Mouse (Mus musculus) spleen, adult 2 months (tissue): ENCODE data around the gene Kcnc1. TPM values are rescaled to one million over a fixed set of nuclear protein-coding genes. Genes with fewer than 3 reads are reported as not detected.
A peak's percentile ranks its signal among the peaks of the same experiment; 100 is the strongest.

Experiments used
- DNase-seq, 2 experiments: peaks; one replicate each; pipeline versions ENCODE4 v3.0.0 to v3.0.0-alpha.2; 2012 to 2021; ENCODE audit warnings: low spot score in 2 of 2, low read depth in 1 of 2
- H3K27ac ChIP-seq: fragments of 200-500 bp; 2 replicates; pipeline ENCODE4 v1.5.1; 2012; ENCODE audit warnings: low read length, inconsistent platforms; ENCODE audit not compliant: insufficient read depth
- H3K27me3 ChIP-seq: fragments of 200-500 bp; 2 replicates; pipeline ENCODE4 v1.6.1; 2012; ENCODE audit warnings: mild to moderate bottlenecking, moderate library complexity, low read length, inconsistent platforms; ENCODE audit not compliant: control insufficient read depth, insufficient read depth
- H3K36me3 ChIP-seq: fragments of 200-500 bp; 2 replicates; pipeline ENCODE4 v1.6.1; 2012; ENCODE audit warnings: mild to moderate bottlenecking, low read length, inconsistent platforms; ENCODE audit not compliant: control insufficient read depth, insufficient read depth
- H3K4me1 ChIP-seq: fragments of 200-500 bp; 2 replicates; pipeline ENCODE4 v1.6.1; 2011; ENCODE audit warnings: inconsistent platforms; ENCODE audit not compliant: control insufficient read depth, insufficient read depth, insufficient read length
- H3K4me3 ChIP-seq: fragments of 200-500 bp; 2 replicates; pipeline ENCODE4 v1.5.1; 2011; ENCODE audit warnings: mild to moderate bottlenecking, inconsistent platforms; ENCODE audit not compliant: insufficient read depth, insufficient read length; ENCODE audit errors: extremely low read depth
- CTCF ChIP-seq: fragments of 200-500 bp; IDR thresholded peaks from 2 replicates; pipeline ENCODE4 v1.5.1; 2011; ENCODE audit warnings: mild to moderate bottlenecking, inconsistent platforms; ENCODE audit not compliant: insufficient read depth, insufficient read length, insufficient replicate concordance; ENCODE audit errors: extremely low read depth
- POLR2A ChIP-seq: fragments of 200-500 bp; IDR thresholded peaks from 2 replicates; pipeline ENCODE4 v1.6.1; 2011; ENCODE audit warnings: low read depth, low read length, inconsistent platforms
- WGBS: fragments of 180-500 bp; shearing (Covaris S2); methylation state at CpG from one replicate; pipeline ENCODE4 v1.1.7; 2018; 5-methylcytosine and 5-hydroxymethylcytosine counted together
- polyA plus RNA-seq: library from polyadenylated mRNA; depleted of rRNA; stranded (reverse); fragments of >200 nt; gene quantifications from 2 replicates; pipeline ENCODE4 v1.2.3, GENCODE M21; 2012

The Kcnc1 gene
- polyA plus RNA-seq, 1 experiment: 1.2 TPM

DNA sequence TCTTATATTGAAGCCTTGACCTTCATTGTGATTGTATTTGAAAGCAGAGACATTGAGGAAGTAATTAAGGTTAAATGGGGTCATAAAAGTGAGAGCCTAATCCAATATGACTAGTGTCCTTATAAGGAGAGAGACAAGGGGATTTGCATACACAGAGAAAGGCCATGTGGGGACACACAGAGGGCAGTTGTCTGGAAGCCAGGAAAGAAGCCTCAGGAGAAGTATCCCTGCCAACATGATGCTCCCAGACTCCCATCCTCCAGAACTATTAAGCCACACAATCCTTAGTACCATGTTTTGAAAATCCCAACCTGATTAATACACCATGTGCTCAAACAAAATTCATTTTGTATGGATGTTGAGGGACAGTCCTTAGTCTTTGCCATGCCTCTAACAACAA is 34.5 kb upstream of the Kcnc1 start:
- H3K4me1 ChIP-seq: no peaks in the 10 kb centered on the region
- no peak overlapping the region for H3K27ac ChIP-seq
- no peaks in the 10 kb centered on the region for H3K36me3 ChIP-seq
- H3K4me3 ChIP-seq: no peak overlapping the region
- no peak for DNase-seq
- no peak for TF ChIP-seq CTCF
- no peak for TF ChIP-seq POLR2A
- 0 out of 2 replicates have a peak, but pooled peaks cover 1% of the 10 kb centered on the region for H3K27me3 ChIP-seq

GRCm38 (mm10) chr7:46364154-46364553 is 32.1 kb upstream of the Kcnc1 start:
- Histone ChIP-seq H3K36me3 (no peaks in the 10 kb centered on the region), H3K27ac (no peak overlapping the region), H3K4me1 (no peaks in the 10 kb centered on the region), H3K4me3 (no peak overlapping the region), H3K27me3 (0 out of 2 replicates have a peak, but pooled peaks cover 1% of the 10 kb centered on the region)
- TF ChIP-seq CTCF: no peak
- TF ChIP-seq POLR2A: no peak
- WGBS: 70% methylated on average over 5 of the region's 5 CpGs
- no peak for DNase-seq

DNA sequence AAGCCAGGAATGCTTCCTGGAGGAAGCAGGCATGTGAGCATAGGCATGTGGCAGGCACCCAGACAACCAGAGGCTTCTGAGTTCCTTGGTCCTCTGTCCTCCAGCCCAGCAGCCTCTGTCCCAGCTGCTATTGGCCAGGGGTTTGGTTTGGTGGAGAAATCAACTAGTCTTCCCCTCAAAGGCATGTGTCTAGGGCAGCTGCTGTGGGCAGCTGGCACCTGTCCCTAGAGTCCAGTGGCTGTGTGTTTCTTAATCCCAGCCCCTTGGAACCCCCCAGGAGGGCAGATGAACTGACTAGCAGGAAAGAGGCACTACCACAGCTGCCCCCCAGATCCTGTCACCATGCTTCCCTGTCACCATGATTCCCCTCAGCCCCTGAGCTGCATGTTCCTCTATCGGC is 30.5 kb upstream of the Kcnc1 start:
- Histone ChIP-seq H3K27ac (no peak overlapping the region), H3K4me3 (no peak overlapping the region), H3K4me1 (no peaks in the 10 kb centered on the region), H3K27me3 (no peaks in the 10 kb centered on the region), H3K36me3 (no peaks in the 10 kb centered on the region)
- no peak for DNase-seq
- TF ChIP-seq POLR2A: no peak
- no peak for TF ChIP-seq CTCF
- whole genome bisulfite sequencing: 70% methylated on average over 1 of the region's 1 CpGs

- no peak for TF ChIP-seq POLR2A
- no peak for TF ChIP-seq CTCF
Observed at GRCm38 (mm10) chr7:46371104-46371503, 25.2 kb upstream of the Kcnc1 start.

DNA sequence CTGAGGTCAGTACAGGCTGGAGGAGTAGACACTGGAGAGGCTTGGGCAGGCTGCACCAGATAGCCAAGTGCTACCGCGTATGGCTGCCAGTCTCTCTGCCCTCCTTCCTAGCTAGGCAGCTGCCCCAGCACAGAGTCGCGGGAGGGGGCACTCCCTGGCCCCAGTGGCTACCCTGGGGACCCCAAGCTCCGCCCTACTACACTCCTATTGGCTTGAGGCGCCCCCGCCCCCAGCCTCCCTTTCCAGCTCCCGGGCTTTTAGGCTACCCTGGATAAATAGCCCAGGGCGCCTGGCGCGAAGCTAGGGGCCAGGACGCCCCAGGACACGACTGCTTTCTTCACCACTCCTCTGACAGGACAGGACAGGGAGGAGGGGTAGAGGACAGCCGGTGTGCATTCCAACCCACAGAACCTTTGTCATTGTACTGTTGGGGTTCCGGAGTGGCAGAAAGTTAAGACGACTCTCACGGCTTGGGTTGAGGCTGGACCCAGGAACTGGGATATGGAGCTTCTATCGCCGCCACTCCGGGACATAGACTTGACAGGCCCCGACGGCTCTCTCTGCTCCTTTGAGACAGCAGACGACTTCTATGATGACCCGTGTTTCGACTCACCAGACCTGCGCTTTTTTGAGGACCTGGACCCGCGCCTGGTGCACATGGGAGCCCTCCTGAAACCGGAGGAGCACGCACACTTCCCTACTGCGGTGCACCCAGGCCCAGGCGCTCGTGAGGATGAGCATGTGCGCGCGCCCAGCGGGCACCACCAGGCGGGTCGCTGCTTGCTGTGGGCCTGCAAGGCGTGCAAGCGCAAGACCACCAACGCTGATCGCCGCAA is 19.9 kb upstream of the Kcnc1 start, which contains the start of gene Myod1:
Gene Myod1, plus strand, starts transcription at position 303 of the 836 bp plus-strand sequence.
- TF ChIP-seq POLR2A (no peak), CTCF (no peak)
- DNase-seq: no peak
- Histone ChIP-seq H3K36me3 (no peaks in the 10 kb centered on the region), H3K4me1 (peaks cover 11% of the 10 kb centered on the region), H3K27me3 (peaks cover 20% of the 10 kb centered on the region), H3K27ac (no peak within 1 kb of the TSS), H3K4me3 (no peak within 1 kb of the TSS)
- WGBS: 12% methylated on average over 44 of the region's 44 CpGs

More at GRCm38 (mm10) chr7:46371104-46371503, 25.2 kb upstream of the Kcnc1 start:
- DNase-seq: no peak
- Histone ChIP-seq H3K36me3 (no peaks in the 10 kb centered on the region), H3K27me3 (peaks cover under 1% of the 10 kb centered on the region; the same call in 1 of the 2 replicates), H3K27ac (no peak overlapping the region), H3K4me3 (no peak overlapping the region), H3K4me1 (no peaks in the 10 kb centered on the region)
- 70% methylated on average over 4 of the region's 4 CpGs for WGBS

DNA sequence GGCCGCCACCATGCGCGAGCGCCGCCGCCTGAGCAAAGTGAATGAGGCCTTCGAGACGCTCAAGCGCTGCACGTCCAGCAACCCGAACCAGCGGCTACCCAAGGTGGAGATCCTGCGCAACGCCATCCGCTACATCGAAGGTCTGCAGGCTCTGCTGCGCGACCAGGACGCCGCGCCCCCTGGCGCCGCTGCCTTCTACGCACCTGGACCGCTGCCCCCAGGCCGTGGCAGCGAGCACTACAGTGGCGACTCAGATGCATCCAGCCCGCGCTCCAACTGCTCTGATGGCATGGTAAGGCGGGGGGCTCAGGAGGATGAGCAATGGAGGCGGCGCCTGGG is 19.3 kb upstream of the Kcnc1 start:
- Histone ChIP-seq H3K36me3 (no peaks in the 10 kb centered on the region), H3K4me1 (peaks cover 11% of the 10 kb centered on the region), H3K27me3 (peaks cover 20% of the 10 kb centered on the region), H3K4me3 (no peak overlapping the region), H3K27ac (no peak overlapping the region)
- WGBS: 3% methylated on average over 33 of the region's 33 CpGs
- no peak for DNase-seq
- TF ChIP-seq CTCF: no peak
- TF ChIP-seq POLR2A: no peak

GRCm38 (mm10) chr7:46378123-46378522 is 18.2 kb upstream of the Kcnc1 start:
- H3K4me1 ChIP-seq: peaks cover 11% of the 10 kb centered on the region
- TF ChIP-seq CTCF (peak; percentile 35; the same call in 1 of the 2 replicates), POLR2A (no peak)
- peak in 1 of 2 experiments; percentile 45 for DNase-seq
- peaks cover 20% of the 10 kb centered on the region for H3K27me3 ChIP-seq
- no peaks in the 10 kb centered on the region for H3K36me3 ChIP-seq
- 8% methylated on average over 22 of the region's 22 CpGs for WGBS
- H3K4me3 ChIP-seq: no peak overlapping the region
- no peak overlapping the region for H3K27ac ChIP-seq
